Mouse (Mus musculus): Measurements from ENCODE around the gene Gmpr.

DNA sequence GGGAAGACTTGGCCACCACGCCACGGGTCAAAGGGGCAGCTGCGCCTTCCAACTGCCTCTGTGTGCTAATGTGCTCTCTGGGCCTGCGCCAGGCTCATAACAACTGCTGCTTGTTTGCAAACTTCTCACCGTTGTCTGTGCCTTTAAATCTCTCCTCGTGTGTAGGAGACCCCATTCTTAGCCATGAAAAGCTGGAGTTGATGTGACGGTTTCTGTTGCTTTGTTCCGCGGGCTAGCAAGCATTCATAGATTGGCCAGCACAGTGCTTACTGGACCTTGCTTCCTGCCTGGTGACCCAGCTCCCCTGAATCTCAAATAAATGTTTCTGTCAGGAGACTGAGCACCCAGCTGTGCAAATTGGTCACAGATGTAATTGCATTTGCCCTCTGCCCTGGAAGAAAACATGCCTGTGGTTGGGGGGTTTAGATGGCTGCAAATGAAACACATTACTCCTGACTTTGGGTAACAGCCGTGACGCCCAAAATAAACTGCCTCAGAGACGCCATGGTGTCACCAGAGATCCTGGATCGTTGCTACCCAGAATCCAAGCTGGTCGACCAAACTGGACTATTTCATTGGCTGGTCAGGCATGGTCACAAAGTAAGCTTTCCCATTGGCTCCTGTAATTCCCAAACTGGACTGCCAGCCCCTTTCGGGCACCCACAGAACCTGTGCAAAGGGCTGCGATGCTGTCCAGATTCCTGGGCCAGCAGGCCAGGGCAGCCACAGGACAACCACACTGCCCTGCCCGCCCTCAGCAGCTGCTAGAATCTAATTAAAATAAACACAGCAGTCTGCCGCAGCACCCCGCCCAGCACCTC lies 37.6 kb upstream of the Gmpr start:
- TF ChIP-seq CTCF (IDR thresholded peaks at IDR 0.05) (no peak), POLR2A (IDR thresholded peaks at IDR 0.05; ENCODE audit: insufficient read depth, low read depth, low read length) (no peak), EP300 (IDR thresholded peaks at IDR 0.05; ENCODE audit: insufficient read depth, low read depth, low read length) (no peak)

All from heart, adult 2 months (tissue).